Mouse (Mus musculus) liver, postnatal 0 days (tissue): Measurements from ENCODE around the gene 1700016H13Rik.

Source experiments
- CTCF ChIP-seq: sonication (generic); IDR thresholded peaks from 2 replicates; pipeline ENCODE4 v1.5.1; 2016; ENCODE audit warnings: antibody characterized with exemption, low read depth
- EP300 ChIP-seq: IDR thresholded peaks from 2 replicates; pipeline ENCODE4 v1.6.1; 2016; ENCODE audit warnings: antibody characterized with exemption, low read depth, mild to moderate bottlenecking

- TF ChIP-seq CTCF (0 out of 2 replicates have a peak, but pooled peaks have one; percentile 19), EP300 (no peak)
These were observed 43.5 kb downstream of the 1700016H13Rik start for GRCm38 (mm10) chr5:103612316-103612715.
